15 mouse cellular contexts compared by ENCODE assay signal in the genomic region with DNA sequence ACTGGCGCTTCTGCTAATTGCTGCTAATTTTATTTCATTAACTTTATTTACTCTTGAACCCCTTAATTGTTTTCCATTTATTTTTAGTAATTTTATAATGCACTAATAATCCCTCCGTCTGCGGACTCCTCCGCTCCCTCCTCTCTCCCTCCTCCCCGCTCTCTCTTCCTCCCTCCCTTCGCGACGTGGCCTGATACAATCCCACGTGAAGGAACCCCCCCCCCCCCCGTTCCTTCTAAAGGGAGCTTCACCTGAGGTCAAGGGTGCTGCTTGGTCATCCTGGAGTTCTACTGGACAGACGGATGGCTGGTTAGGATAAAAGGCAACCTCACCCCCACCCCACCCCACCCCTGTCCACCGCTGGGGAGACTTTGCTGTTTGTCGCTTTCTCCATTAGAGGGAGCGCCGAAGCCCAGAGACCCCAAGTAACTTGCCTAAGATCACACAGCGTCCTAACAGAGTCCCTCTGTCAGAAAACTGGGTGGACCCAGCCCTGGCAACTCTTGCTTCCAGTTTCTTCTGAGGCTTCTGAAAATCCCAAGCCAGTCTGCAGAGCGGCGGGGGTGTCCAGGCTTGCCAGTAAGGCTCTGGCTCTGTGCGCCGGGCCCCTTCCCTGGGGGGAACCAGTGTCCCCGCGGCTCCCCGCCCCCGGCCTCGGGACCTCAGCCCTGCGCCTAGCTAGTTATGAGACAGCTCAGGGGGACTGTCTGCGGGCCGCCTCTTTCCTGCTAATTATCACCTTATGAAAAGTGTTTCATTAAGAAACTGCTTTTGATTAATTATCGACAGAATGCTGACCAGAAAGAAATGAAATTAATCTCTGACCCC. TPM values are rescaled to one million over a fixed set of nuclear protein-coding genes. Genes with fewer than 3 reads are reported as not detected.
DNase-seq lines count a peak whose midpoint lies in the region; ATAC-seq and TF ChIP-seq lines count a peak whose summit lies in the region.
"Had no signal": no experiment of that assay in that cellular context is flagged by ENCODE, and none has a peak within 500 bp of the region (broad histone marks: within the 10 kb centered on the region; RNA-seq: fewer than 3 reads in every experiment).

No protein-coding gene starts in this region.

- no peak overlapping the region for H3K27ac ChIP-seq in forebrain, embryonic 10.5 days
- H3K27ac ChIP-seq in forebrain, embryonic 11.5 days (ENCODE audit: low read depth, low read length) = no peak overlapping the region
- no peak overlapping the region for H3K27ac ChIP-seq in ES-Bruce4 (ENCODE audit: insufficient read depth, low read length)
- no peak overlapping the region for H3K27ac ChIP-seq in embryonic facial prominence, embryonic 10.5 days (replicated peaks)
- H3K27ac ChIP-seq in midbrain, embryonic 13.5 days = peak overlapping the region; percentile 95
- H3K27ac ChIP-seq: forebrain, embryonic 13.5 days had no signal

- DNase-seq in forebrain, embryonic 10.5 days (ENCODE audit: extremely low spot score, low spot score) = no peak
- no peak for DNase-seq in forebrain, embryonic 11.5 days (ENCODE audit: low spot score)
- peak; percentile 38 for DNase-seq in embryonic facial prominence, embryonic 10.5 days (ENCODE audit: low spot score)
- no peak for DNase-seq in ovary, postnatal 14 days (ENCODE audit: low spot score)
- DNase-seq in T-cell, adult 2 months (ENCODE audit: low spot score) = no peak
- no peak for DNase-seq in layer of hippocampus, adult 18-20 months (ENCODE audit: low spot score in 2 of 2)
- DNase-seq: heart, adult 11 months; heart, postnatal 4 days; liver, postnatal 0 days had no signal

- H3K9ac ChIP-seq in forebrain, embryonic 11.5 days (ENCODE audit: low read length) = no peak overlapping the region
- no peak overlapping the region; the same call in 1 of the 2 replicates for H3K9ac ChIP-seq in ES-Bruce4 (ENCODE audit: low read depth, poor library complexity, severe bottlenecking)
- 0 out of 2 replicates have a peak overlapping the region, but pooled peaks have one; percentile 55 for H3K9ac ChIP-seq in midbrain, embryonic 13.5 days (replicated peaks)
- H3K9ac ChIP-seq: forebrain, embryonic 13.5 days; liver, postnatal 0 days had no signal

- no peak for TF ChIP-seq EP300 in ES-Bruce4 (IDR thresholded peaks at IDR 0.05; ENCODE audit: insufficient read depth, low read depth, low read length)

- no peaks in the 10 kb centered on the region for H3K36me3 ChIP-seq in forebrain, embryonic 10.5 days (replicated peaks)
- H3K36me3 ChIP-seq in forebrain, embryonic 11.5 days (ENCODE audit: control insufficient read depth, insufficient read depth, low read length) = no peaks in the 10 kb centered on the region
- no peaks in the 10 kb centered on the region for H3K36me3 ChIP-seq in ES-Bruce4 (ENCODE audit: control insufficient read depth, insufficient read depth, low read length, poor library complexity, severe bottlenecking)
- no peaks in the 10 kb centered on the region for H3K36me3 ChIP-seq in embryonic facial prominence, embryonic 10.5 days (replicated peaks)
- no peaks in the 10 kb centered on the region for H3K36me3 ChIP-seq in midbrain, embryonic 13.5 days

- H3K4me2 ChIP-seq in forebrain, embryonic 11.5 days (ENCODE audit: low read depth, low read length, severe bottlenecking) = no peak overlapping the region
- peak overlapping the region; percentile 29 for H3K4me2 ChIP-seq in midbrain, embryonic 13.5 days (replicated peaks)
- H3K4me2 ChIP-seq: forebrain, embryonic 13.5 days had no signal

- H3K4me3 ChIP-seq in forebrain, embryonic 10.5 days = peak overlapping the region; percentile 31; the same call in 1 of the 2 replicates
- no peak overlapping the region for H3K4me3 ChIP-seq in forebrain, embryonic 11.5 days (ENCODE audit: low read depth, low read length)
- peak overlapping the region; percentile 39 for H3K4me3 ChIP-seq in ES-Bruce4 (ENCODE audit: low read depth, low read length)
- H3K4me3 ChIP-seq in embryonic facial prominence, embryonic 10.5 days = no peak overlapping the region; the same call in 1 of the 2 replicates
- H3K4me3 ChIP-seq in midbrain, embryonic 13.5 days (replicated peaks) = peak overlapping the region; percentile 26; the same call in 1 of the 2 replicates
- H3K4me3 ChIP-seq: forebrain, embryonic 13.5 days had no signal

- peaks cover 100% of the 10 kb centered on the region for H3K27me3 ChIP-seq in forebrain, embryonic 10.5 days (ENCODE audit: poor library complexity, severe bottlenecking)
- H3K27me3 ChIP-seq in forebrain, embryonic 11.5 days (ENCODE audit: control insufficient read depth, insufficient read depth, low read length) = peaks cover 92% of the 10 kb centered on the region
- H3K27me3 ChIP-seq in ES-Bruce4 (ENCODE audit: control insufficient read depth, insufficient read depth, low read length, poor library complexity, severe bottlenecking) = peaks cover 52% of the 10 kb centered on the region
- H3K27me3 ChIP-seq in embryonic facial prominence, embryonic 10.5 days (replicated peaks; ENCODE audit: low read depth, poor library complexity, severe bottlenecking) = peaks cover 99% of the 10 kb centered on the region
- peaks cover 90% of the 10 kb centered on the region for H3K27me3 ChIP-seq in midbrain, embryonic 13.5 days

- no peak for TF ChIP-seq POLR2A in ES-Bruce4 (IDR thresholded peaks at IDR 0.05; ENCODE audit: insufficient read depth, low read length)

- H3K4me1 ChIP-seq in forebrain, embryonic 10.5 days = peaks cover 95% of the 10 kb centered on the region
- H3K4me1 ChIP-seq in forebrain, embryonic 11.5 days (replicated peaks; ENCODE audit: control insufficient read depth, insufficient read depth, low read length) = peaks cover 20% of the 10 kb centered on the region
- peaks cover 1% of the 10 kb centered on the region for H3K4me1 ChIP-seq in ES-Bruce4 (ENCODE audit: control insufficient read depth, insufficient read depth, low read length)
- H3K4me1 ChIP-seq in embryonic facial prominence, embryonic 10.5 days = peaks cover 49% of the 10 kb centered on the region
- peaks cover 79% of the 10 kb centered on the region for H3K4me1 ChIP-seq in midbrain, embryonic 13.5 days (replicated peaks)

- 2% methylated on average over 29 of the region's 29 CpGs for WGBS in forebrain, embryonic 10.5 days
- 1% methylated on average over 29 of the region's 29 CpGs for WGBS in forebrain, embryonic 11.5 days
- WGBS in embryonic facial prominence, embryonic 10.5 days = 2% methylated on average over 28 of the region's 29 CpGs
- WGBS in midbrain, embryonic 13.5 days = 1% methylated on average over 24 of the region's 29 CpGs

- H3K9me3 ChIP-seq in forebrain, embryonic 10.5 days = no peaks in the 10 kb centered on the region
- no peaks in the 10 kb centered on the region for H3K9me3 ChIP-seq in forebrain, embryonic 11.5 days (ENCODE audit: control insufficient read depth, low read length)
- no peaks in the 10 kb centered on the region for H3K9me3 ChIP-seq in ES-Bruce4 (replicated peaks; ENCODE audit: control insufficient read depth, insufficient read depth, low read length, poor library complexity, severe bottlenecking)
- no peaks in the 10 kb centered on the region for H3K9me3 ChIP-seq in embryonic facial prominence, embryonic 10.5 days
- no peaks in the 10 kb centered on the region for H3K9me3 ChIP-seq in midbrain, embryonic 13.5 days
- H3K9me3 ChIP-seq: forebrain, embryonic 13.5 days had no signal

- no peak for ATAC-seq in forebrain, embryonic 11.5 days (replicated peaks; ENCODE audit: low FRiP score)
- no peak for ATAC-seq in midbrain, embryonic 13.5 days
- ATAC-seq: liver, postnatal 0 days had no signal

- TF ChIP-seq CTCF in ES-Bruce4 (IDR thresholded peaks at IDR 0.05; ENCODE audit: low read depth, low read length) = peak; percentile 27

RNA-seq across cellular contexts. Expression of a gene that starts 10.4 kb away (rescaled TPM):
- 7.7 and 9.4 TPM in 2 replicates for polyA plus RNA-seq in forebrain, embryonic 10.5 days (2016; fragmentation: Nextera tagmentation; extraction: Ambion mirVana)
- polyA plus RNA-seq in forebrain, embryonic 11.5 days (2014; fragmentation: Nextera tagmentation; extraction: Ambion mirVana) = 27.3 and 28.2 TPM in 2 replicates
- not detected in 2 replicates for polyA plus RNA-seq in ES-Bruce4 (2011; ENCODE audit: insufficient read depth, insufficient read length, low read depth, missing spikeins)
- polyA plus RNA-seq in embryonic facial prominence, embryonic 10.5 days (2016; fragmentation: Nextera tagmentation; extraction: Ambion mirVana) = 3.3 and 4.7 TPM in 2 replicates
- polyA plus RNA-seq in midbrain, embryonic 13.5 days (2015; fragmentation: Nextera tagmentation; extraction: Ambion mirVana) = 48.5 and 58.7 TPM in 2 replicates
- under 1 TPM in 1 of 2 experiments, not detected in 1; 0.15 TPM for total RNA-seq in layer of hippocampus, adult 18-20 months (2021)
- total RNA-seq: heart, postnatal 4 days; megakaryocyte-erythroid progenitor cell, adult 5-6 weeks had no signal
- polyA plus RNA-seq: cortical plate, adult 2 months; liver, postnatal 0 days; spleen, adult 2 months had no signal

Comparison
In these comparisons a context has a peak if more than half of its experiments do, and no peak if none do; other contexts are left out.
1. H3K4me3 ChIP-seq: peak in forebrain, embryonic 10.5 days (single experiment), ES-Bruce4 (single experiment) and midbrain, embryonic 13.5 days (single experiment); none in forebrain, embryonic 11.5 days (single experiment) and embryonic facial prominence, embryonic 10.5 days (single experiment).